Mouse (Mus musculus) olfactory bulb, adult 2 months (tissue): ENCODE measurements at regions not wholly inside any gene's neighbourhood (a gene's known extent, or its start where the extent isn't known, plus 50 kb on each side); places are given as distances from the start of the nearest gene placed in this dataset.

Source experiments
- CTCF ChIP-seq: fragments of 200-500 bp; IDR thresholded peaks from 2 replicates; pipeline ENCODE4 v1.5.1; 2012; ENCODE audit warnings: low read depth, mild to moderate bottlenecking, low read length, moderate library complexity; ENCODE audit not compliant: insufficient read depth
- POLR2A ChIP-seq: fragments of 200-500 bp; IDR thresholded peaks from 2 replicates; pipeline ENCODE4 v1.6.1; 2012; ENCODE audit warnings: mild to moderate bottlenecking, low read depth, low read length, moderate library complexity; ENCODE audit not compliant: insufficient read depth

- TF ChIP-seq CTCF = no peak
- TF ChIP-seq POLR2A = no peak
Observed at GRCm38 (mm10) chr6:117252361-117252760, 84.0 kb downstream of the Cxcl12 start.
